Mouse (Mus musculus) bone marrow macrophage, adult 2 months (primary cell): Measurements from ENCODE around the gene Phyh. TPM values are rescaled to one million over a fixed set of nuclear protein-coding genes. Genes with fewer than 3 reads are reported as not detected.

Source experiments
- H3K27ac ChIP-seq: 2 replicates; pipeline ENCODE4 v1.5.1; 2012; ENCODE audit warnings: low read depth, low read length; ENCODE audit not compliant: insufficient read depth
- H3K4me1 ChIP-seq: 2 replicates; pipeline ENCODE4 v1.6.1; 2012; ENCODE audit warnings: low read length; ENCODE audit not compliant: control insufficient read depth, insufficient read depth
- H3K4me3 ChIP-seq: 2 replicates; pipeline ENCODE4 v1.5.1; 2012; ENCODE audit warnings: mild to moderate bottlenecking, low read length, moderate library complexity; ENCODE audit not compliant: insufficient read depth
- CTCF ChIP-seq: IDR thresholded peaks from 2 replicates; pipeline ENCODE4 v1.5.1; 2012; ENCODE audit warnings: low read depth, mild to moderate bottlenecking, low read length, moderate library complexity
- POLR2A ChIP-seq: IDR thresholded peaks from 2 replicates; pipeline ENCODE4 v1.6.1; 2012; ENCODE audit warnings: mild to moderate bottlenecking, low read depth, low read length, borderline replicate concordance
- polyA plus RNA-seq: library from polyadenylated mRNA; stranded (reverse); fragments of >200 nt; gene quantifications from 2 replicates; pipeline ENCODE4 v1.2.4, GENCODE M21; 2012; ENCODE audit not compliant: missing spikeins, insufficient read depth, insufficient read length

Gene Phyh
- polyA plus RNA-seq, 1 experiment: 52.6 TPM

DNA sequence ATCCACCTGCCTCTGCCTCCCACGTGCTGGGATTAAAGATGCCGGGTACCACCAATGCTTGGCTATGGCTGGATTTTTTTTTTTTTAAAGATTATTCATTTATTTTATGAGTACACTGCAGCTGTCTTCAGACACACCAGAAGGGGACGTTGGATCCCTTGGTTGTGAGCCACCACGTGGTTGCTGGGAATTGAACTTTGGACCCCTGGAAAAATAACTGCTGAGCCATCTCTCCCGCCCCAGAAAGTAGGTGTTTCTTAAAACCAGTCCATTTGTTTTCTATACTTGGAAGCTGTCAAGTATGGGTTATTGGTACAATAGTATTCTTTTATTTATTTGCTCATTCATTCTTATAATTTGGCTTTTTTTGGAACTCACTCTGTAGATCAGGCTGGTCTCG, 31.9 kb upstream of the Phyh start:
- peaks cover 25% of the 10 kb centered on the region for H3K4me1 ChIP-seq
- H3K27ac ChIP-seq: no peak overlapping the region
- no peak overlapping the region for H3K4me3 ChIP-seq
- no peak for TF ChIP-seq CTCF
- TF ChIP-seq POLR2A: no peak

DNA sequence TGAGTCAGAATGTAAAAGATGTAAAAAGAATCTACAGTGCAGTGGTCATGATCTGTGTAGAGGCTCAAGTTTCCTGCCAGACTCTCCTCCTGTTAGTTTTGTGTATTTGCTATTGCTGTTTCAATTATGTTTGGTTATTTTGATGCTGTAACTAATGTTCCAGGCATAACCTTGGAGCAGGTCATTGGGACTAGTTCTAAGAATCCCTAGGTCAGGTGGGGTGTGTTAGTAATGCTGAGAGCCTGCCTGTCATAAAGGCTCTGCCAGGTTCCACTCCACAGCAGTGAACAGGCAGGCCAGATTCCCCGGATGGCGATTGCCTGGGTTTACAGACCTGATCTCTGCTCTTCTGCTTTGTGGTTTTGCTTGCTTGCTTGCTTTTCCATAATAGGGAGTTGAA, 23.2 kb upstream of the Phyh start:
- Histone ChIP-seq H3K27ac (no peak overlapping the region), H3K4me1 (no peaks in the 10 kb centered on the region), H3K4me3 (no peak overlapping the region)
- no peak for TF ChIP-seq POLR2A
- TF ChIP-seq CTCF: no peak

DNA sequence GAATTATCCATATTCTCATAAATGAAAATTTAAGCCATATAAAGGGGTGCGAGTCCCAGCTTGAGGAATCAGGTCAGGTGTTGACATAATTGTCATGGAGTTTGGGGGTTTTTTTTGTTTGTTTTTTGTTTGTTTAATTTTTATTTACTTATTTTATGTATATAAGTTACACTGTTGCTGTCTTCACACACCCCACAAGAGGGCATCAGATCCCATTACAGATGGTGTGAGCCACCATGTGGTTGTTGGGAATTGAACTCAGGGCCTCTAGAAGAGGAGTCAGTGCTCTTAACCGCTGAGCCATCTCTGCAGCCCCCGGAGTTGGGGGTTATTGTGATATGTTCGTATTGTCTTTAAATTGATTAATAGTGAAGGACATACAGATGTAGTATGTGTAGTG, 21.8 kb upstream of the Phyh start:
- TF ChIP-seq POLR2A (no peak), CTCF (no peak)
- Histone ChIP-seq H3K4me1 (no peaks in the 10 kb centered on the region), H3K27ac (no peak overlapping the region), H3K4me3 (no peak overlapping the region)

DNA sequence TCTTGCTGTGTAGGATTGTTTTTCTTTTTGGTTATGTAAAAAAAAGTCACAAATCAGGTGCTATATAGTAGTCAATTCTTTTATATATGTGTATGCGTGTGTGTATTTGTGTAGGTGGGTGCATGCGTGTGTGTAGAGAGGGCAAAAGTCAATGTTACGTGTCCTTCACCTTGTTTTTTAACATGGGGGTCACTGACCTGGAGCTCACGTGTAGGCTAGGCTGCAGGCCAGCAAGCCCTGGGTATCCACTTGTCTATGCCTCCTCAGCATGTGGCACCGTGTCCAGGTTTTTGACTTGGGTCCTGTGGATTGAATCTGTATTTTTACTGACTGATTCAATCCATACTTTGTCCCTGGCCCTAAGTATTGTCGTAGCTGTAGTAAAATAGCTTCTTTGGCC, 18.2 kb upstream of the Phyh start:
- TF ChIP-seq POLR2A (no peak), CTCF (no peak)
- Histone ChIP-seq H3K4me3 (no peak overlapping the region), H3K27ac (no peak overlapping the region), H3K4me1 (no peaks in the 10 kb centered on the region; the same call in 1 of the 2 replicates)

DNA sequence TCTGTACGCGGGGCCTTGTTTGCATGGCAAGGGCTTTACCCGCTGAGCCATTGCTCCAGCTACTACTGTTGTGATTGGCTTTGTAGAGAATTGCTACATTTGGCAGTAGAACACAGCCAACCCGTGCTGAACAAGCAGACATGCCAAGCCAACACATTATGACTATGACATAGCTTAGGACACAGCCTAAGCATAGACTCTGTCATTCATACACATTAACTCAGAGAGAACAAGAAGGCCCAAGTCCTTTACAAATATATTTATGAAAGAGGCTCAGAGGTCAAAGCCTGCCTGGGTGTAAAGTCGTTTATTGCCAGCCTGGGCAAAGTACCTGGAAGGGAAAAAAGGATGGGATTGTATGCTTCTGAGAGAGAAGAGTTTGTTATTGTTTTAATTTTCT, 16.5 kb upstream of the Phyh start:
- TF ChIP-seq POLR2A (no peak), CTCF (no peak)
- Histone ChIP-seq H3K4me1 (peaks cover 3% of the 10 kb centered on the region; the same call in 1 of the 2 replicates), H3K4me3 (no peak overlapping the region), H3K27ac (no peak overlapping the region)

DNA sequence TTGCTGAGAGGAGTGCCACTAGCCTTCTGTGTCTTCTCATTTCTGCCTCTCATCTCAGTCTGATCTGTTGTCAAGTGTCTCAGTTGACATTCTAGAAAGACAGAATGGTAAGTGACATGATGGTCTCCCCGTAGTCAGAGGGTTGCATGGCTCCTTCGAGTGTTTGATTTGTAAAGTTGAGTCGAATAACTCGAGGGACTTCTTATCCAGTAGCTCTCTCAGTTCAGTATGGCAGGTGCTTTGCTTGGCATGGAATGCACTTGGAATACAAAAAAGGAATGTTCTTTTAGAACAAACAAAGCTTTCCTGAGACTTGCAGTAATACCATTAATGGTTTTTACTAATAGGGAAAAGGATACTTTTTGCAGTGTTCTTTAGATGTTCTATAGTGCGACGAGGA, 11.7 kb upstream of the Phyh start:
- TF ChIP-seq POLR2A: no peak
- TF ChIP-seq CTCF: no peak
- Histone ChIP-seq H3K4me3 (no peak overlapping the region), H3K27ac (no peak overlapping the region), H3K4me1 (peaks cover 3% of the 10 kb centered on the region; the same call in 1 of the 2 replicates)

DNA sequence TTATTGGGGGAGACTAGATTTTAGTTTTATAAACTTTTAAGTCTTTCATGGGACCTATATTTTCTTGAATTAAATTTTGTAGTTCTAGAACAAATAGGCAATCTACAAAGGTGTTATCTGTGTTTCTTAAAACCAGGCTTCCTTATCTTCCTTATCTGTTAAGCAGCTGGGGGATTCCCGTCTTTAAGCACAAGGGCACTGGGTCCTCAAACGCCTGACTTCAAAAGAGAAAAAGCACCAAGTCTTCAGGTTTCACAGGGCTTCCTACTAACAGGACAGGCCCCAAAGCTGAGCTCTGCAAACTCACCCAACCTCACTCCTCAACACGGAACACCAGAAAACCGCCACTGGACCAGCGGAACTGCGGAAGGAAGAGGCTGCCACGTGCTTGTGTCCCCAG, 10.9 kb upstream of the Phyh start:
- TF ChIP-seq POLR2A: no peak
- no peak for TF ChIP-seq CTCF
- H3K27ac ChIP-seq: no peak overlapping the region
- H3K4me1 ChIP-seq: peaks cover 3% of the 10 kb centered on the region; the same call in 1 of the 2 replicates
- no peak overlapping the region for H3K4me3 ChIP-seq

DNA sequence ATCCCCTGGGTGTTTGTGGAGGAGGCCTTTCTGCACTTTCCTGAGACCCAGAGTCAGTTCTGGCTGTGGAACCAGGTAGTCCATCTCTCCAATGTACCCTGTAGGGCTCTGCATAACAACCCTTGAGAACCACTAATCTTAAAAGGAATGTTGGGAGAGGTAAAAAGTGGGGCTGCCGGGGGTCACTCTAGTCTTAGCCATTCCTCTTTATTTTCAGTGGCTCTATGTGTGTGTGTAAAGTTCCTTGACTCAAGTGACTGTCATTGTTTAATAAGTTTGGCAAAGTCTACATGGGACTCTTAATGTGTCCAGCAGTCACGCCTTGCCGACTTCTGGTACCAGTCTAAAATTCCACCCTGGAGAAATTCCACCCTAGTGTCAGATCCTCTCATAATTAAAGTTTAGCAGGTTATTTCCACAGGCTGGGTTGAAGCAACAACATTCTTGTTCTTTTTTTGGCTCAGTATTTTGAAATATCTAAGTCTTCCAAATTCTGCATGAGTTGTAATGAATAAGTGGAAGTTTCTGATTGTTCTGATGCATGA, 10.0 kb upstream of the Phyh start:
- Histone ChIP-seq H3K27ac (no peak overlapping the region), H3K4me3 (no peak overlapping the region), H3K4me1 (peaks cover 3% of the 10 kb centered on the region; the same call in 1 of the 2 replicates)
- TF ChIP-seq POLR2A: no peak
- no peak for TF ChIP-seq CTCF

DNA sequence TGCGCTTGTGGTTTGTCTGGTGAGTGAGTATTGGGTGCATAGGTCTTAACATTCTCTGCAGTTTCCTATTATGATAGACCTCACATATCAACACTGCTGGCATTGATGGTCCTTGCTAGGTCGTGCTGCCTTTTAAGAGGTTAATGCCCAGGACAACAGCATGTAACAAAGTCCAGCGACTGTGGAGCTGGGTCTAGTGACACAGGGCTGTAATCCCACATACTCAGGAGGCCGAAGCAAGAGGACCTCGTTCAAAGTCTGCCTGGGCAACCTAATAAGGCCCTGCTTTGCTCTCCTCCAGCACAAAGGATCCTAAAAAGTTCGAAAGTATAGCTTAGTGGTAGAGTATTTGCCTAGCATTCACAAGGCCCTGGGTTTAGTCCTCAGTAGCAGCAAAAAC, 8.9 kb upstream of the Phyh start:
- Histone ChIP-seq H3K4me3 (no peak overlapping the region), H3K27ac (no peak overlapping the region), H3K4me1 (peaks cover 3% of the 10 kb centered on the region; the same call in 1 of the 2 replicates)
- TF ChIP-seq CTCF (no peak), POLR2A (no peak)

DNA sequence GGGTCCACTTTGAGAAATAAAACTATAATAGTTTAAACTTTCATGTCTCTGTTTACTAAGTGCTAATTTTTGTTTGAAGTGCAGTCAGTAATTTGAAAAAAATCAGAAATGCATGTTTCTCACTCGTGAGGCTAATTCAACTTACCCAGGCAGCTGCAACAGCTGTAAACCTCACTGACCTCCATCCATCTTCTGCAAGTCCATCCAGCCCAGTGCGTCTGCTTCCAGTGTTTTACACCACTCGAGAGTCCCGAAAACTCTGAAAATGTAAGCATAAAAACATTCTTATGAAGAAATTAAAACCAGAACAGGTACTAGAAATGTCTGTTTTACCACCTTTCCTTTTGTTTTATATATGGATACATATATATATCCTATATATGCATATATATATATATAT, 8.3 kb upstream of the Phyh start:
- H3K4me1 ChIP-seq: peaks cover 3% of the 10 kb centered on the region; the same call in 1 of the 2 replicates
- no peak overlapping the region for H3K4me3 ChIP-seq
- TF ChIP-seq CTCF (no peak), POLR2A (no peak)
- H3K27ac ChIP-seq: no peak overlapping the region

DNA sequence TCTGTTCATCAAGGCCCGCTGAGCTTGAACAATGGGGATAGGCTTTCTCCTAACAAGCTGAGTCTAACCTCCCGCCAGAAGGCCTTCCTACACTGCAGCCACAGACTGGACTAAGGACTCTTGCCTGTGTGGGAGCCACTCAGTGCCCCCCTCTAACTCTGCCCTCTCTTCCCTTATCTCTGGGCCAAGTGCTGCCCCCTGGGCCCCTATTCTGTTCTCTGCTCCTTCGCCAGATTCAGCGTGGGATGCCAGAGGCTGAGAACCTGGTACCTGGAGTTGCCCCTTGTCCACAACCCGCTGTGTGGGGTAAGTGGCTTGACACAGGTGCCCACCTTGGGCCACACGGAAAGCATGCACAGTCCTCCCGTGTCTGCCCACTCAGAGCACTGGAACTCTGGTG, 4.9 kb upstream of the Phyh start:
- Histone ChIP-seq H3K27ac (no peak overlapping the region), H3K4me1 (peaks cover 11% of the 10 kb centered on the region), H3K4me3 (no peak overlapping the region)
- TF ChIP-seq POLR2A (no peak), CTCF (no peak)
